Mouse (Mus musculus): Measurements from ENCODE around the gene Matn4.

DNA sequence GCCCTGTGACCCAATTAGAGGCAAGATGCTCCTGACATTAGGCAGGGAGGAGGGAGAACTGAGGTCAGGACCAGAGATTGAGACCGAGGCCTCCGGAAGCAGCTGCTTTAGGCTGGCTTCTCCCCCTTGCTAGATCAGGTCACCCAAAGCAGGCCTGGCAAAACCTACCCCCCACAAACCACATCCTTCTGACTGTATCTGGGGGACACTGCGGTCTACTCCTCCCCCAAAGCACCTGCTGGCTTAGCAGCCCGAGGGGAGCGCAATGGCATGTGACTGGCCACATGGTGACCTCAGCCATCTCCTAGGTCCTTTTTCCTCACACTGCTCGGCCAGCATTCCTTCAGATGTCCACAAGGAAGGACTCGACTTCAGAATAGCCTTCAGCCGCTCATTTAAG lies 36.2 kb upstream of the Matn4 start:
- TF ChIP-seq CTCF (IDR thresholded peaks at IDR 0.05; ENCODE audit: extremely low read depth, insufficient read depth, insufficient read length, insufficient replicate concordance) (no peak), POLR2A (IDR thresholded peaks at IDR 0.05; ENCODE audit: low read depth, low read length) (no peak)
